Mouse (Mus musculus) heart, adult 2 months (tissue): Measurements from ENCODE around the gene Nfic. TPM values are rescaled to one million over a fixed set of nuclear protein-coding genes. Genes with fewer than 3 reads are reported as not detected.
A peak's percentile ranks its signal among the peaks of the same experiment; 100 is the strongest.

Experiments used
- DNase-seq, 2 experiments: peaks; one replicate each; pipeline ENCODE4 v3.0.0; 2021
- H3K27ac ChIP-seq: fragments of 200-600 bp; 2 replicates; pipeline ENCODE4 v1.8.1; 2022
- H3K27me3 ChIP-seq: fragments of 200-500 bp; 2 replicates; pipeline ENCODE4 v1.6.1; 2012; ENCODE audit warnings: mild to moderate bottlenecking, low read length, inconsistent platforms, mixed read lengths; ENCODE audit not compliant: control insufficient read depth, insufficient read depth
- H3K36me3 ChIP-seq: fragments of 200-500 bp; 2 replicates; pipeline ENCODE4 v1.6.1; 2012; ENCODE audit warnings: low read length, inconsistent platforms; ENCODE audit not compliant: control insufficient read depth, insufficient read depth
- H3K4me1 ChIP-seq: fragments of 200-500 bp; 2 replicates; pipeline ENCODE4 v1.6.1; 2011; ENCODE audit warnings: low read length; ENCODE audit not compliant: control insufficient read depth, insufficient read depth
- H3K4me3 ChIP-seq: fragments of 200-600 bp; 2 replicates; pipeline ENCODE4 v1.8.1; 2022
- H3K79me2 ChIP-seq: fragments of 200-500 bp; replicated peaks from 2 replicates; pipeline ENCODE4 v1.6.1; 2012; ENCODE audit warnings: mild to moderate bottlenecking, inconsistent platforms, low read length, moderate library complexity, mixed read lengths; ENCODE audit not compliant: control insufficient read depth, insufficient read depth
- H3K9ac ChIP-seq: fragments of 200-500 bp; 2 replicates; pipeline ENCODE4 v1.6.1; 2012; ENCODE audit warnings: low read depth, mild to moderate bottlenecking, control low read depth, inconsistent platforms, low read length, mixed read lengths
- CTCF ChIP-seq: fragments of 200-600 bp; IDR thresholded peaks from 2 replicates; pipeline ENCODE4 v1.8.1; 2022; ENCODE audit warnings: antibody characterized with exemption, mild to moderate bottlenecking, moderate library complexity
- EP300 ChIP-seq: fragments of 200-500 bp; IDR thresholded peaks from 2 replicates; pipeline ENCODE4 v1.6.1; 2011; ENCODE audit warnings: low read depth, low read length, control low read depth; ENCODE audit not compliant: insufficient read depth
- POLR2A ChIP-seq: fragments of 200-500 bp; IDR thresholded peaks from 2 replicates; pipeline ENCODE4 v1.6.1; 2011; ENCODE audit warnings: mild to moderate bottlenecking, low read depth, low read length, control low read depth; ENCODE audit not compliant: insufficient read depth
- WGBS: fragments of 180-500 bp; shearing (Covaris S2); methylation state at CpG from one replicate; pipeline ENCODE4 v1.1.7; 2018; 5-methylcytosine and 5-hydroxymethylcytosine counted together
- intact Hi-C: fragments of 180-260 bp; cut with DNase I; formaldehyde crosslinking; loops from one replicate; pipeline ENCODE4 v1.15.1; 2025
- polyA plus RNA-seq: library from polyadenylated mRNA; depleted of rRNA; stranded (reverse); fragments of >200 nt; gene quantifications from 2 replicates; pipeline ENCODE4 v1.2.3, GENCODE M21; 2012
- total RNA-seq, 2 experiments: library from RNA; stranded (reverse); gene quantifications; 2 replicates each; pipeline ENCODE4 v1.2.3; 2021

The Nfic gene
- total and polyA plus RNA-seq, 3 experiments, result 80.1 to 104 (median 94.2) TPM

GRCm38 (mm10) chr10:81489941-81490340, 34.5 kb upstream of the Nfic start:
- Histone ChIP-seq H3K79me2 (no peaks in the 10 kb centered on the region), H3K27ac (no peak overlapping the region), H3K9ac (no peak overlapping the region), H3K4me1 (no peaks in the 10 kb centered on the region; the same call in 1 of the 2 replicates), H3K4me3 (no peak overlapping the region), H3K27me3 (no peaks in the 10 kb centered on the region), H3K36me3 (no peaks in the 10 kb centered on the region)
- WGBS, result 86% methylated on average over 14 of the region's 14 CpGs
- TF ChIP-seq CTCF, result no peak
- no peak for TF ChIP-seq POLR2A
- TF ChIP-seq EP300, result no peak
- intact Hi-C loops, result loop anchor here (10.0 kb wide), 1 partner anchor 585 kb away; the partner anchor contains the start of gene Timm13
- peak in 1 of 2 experiments; percentile 17 for DNase-seq

DNA sequence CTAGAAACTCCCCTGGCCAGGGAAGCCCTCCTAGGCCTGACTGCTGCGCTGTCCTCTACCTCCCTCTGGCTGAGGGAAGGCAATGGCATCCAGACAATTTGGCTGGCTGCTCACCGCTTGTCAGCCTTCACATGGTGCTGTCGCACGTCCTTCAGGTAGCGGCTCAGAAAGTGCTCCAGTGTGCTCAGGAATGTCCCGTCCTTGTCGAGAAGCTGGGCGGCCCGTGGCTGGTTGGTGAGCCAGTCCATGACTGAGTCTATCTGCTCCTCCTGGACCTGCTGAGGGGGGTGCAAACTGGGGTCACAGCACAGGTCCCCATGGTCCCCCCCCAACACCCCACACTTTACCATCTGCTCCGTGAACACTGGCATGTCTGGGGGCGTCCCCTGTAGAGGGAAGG, 32.6 kb upstream of the Nfic start:
- Histone ChIP-seq H3K9ac (no peak overlapping the region), H3K4me3 (no peak overlapping the region), H3K27ac (no peak overlapping the region), H3K36me3 (no peaks in the 10 kb centered on the region), H3K27me3 (no peaks in the 10 kb centered on the region), H3K79me2 (no peaks in the 10 kb centered on the region), H3K4me1 (no peaks in the 10 kb centered on the region; the same call in 1 of the 2 replicates)
- peak in 1 of 2 experiments; percentile 23 for DNase-seq
- WGBS, result 74% methylated on average over 11 of the region's 11 CpGs
- intact Hi-C loops, result no loop called here
- no peak for TF ChIP-seq EP300
- TF ChIP-seq CTCF, result peak; percentile 27

- Histone ChIP-seq H3K36me3 (no peaks in the 10 kb centered on the region), H3K79me2 (no peaks in the 10 kb centered on the region), H3K27me3 (no peaks in the 10 kb centered on the region), H3K4me3 (no peak overlapping the region), H3K27ac (no peak overlapping the region), H3K9ac (no peak overlapping the region), H3K4me1 (peaks cover 3% of the 10 kb centered on the region; the same call in 1 of the 2 replicates)
- TF ChIP-seq CTCF (no peak), POLR2A (no peak)
- WGBS, result 92% methylated on average over 10 of the region's 10 CpGs
- no peak for DNase-seq
- intact Hi-C loops, result no loop called here
Measured at GRCm38 (mm10) chr10:81486496-81486895, 31.1 kb upstream of the Nfic start.

DNA sequence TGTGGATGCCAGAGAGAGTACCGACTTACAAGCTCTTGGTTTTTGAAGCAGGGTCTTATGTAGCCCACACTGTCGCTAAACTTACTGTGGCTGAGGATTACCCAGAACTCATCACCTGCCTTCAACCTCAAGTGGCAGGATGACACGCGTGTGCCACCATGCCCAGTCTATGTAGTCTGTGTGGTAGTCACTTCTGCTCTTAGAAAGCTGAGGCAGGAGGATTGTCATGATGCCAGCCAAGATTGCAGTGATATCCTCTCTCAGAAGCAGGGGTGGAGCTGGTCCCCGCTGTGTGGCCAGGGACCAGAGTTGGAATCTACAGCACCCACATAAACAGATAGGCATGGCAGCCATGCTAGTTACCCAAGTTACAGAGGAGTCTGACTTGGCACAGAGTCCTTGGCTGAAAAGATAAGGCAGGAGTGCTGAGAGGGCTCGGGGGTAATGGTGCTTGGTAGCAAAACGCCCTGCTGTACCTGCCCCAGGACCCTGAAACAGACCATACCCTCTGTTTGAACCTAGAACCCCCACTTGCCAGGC, 30.1 kb upstream of the Nfic start:
- Histone ChIP-seq H3K27me3 (no peaks in the 10 kb centered on the region), H3K4me1 (peaks cover 3% of the 10 kb centered on the region; the same call in 1 of the 2 replicates), H3K27ac (no peak overlapping the region), H3K4me3 (no peak overlapping the region), H3K79me2 (no peaks in the 10 kb centered on the region), H3K36me3 (no peaks in the 10 kb centered on the region), H3K9ac (no peak overlapping the region)
- intact Hi-C loops, result no loop called here
- no peak for DNase-seq
- TF ChIP-seq POLR2A (no peak), CTCF (no peak), EP300 (no peak)
- 55% methylated on average over 7 of the region's 7 CpGs for WGBS

- H3K27ac ChIP-seq, result no peak overlapping the region
- WGBS, result 8% methylated on average over 2 of the region's 2 CpGs
- no peak overlapping the region for H3K4me3 ChIP-seq
- no peak for TF ChIP-seq POLR2A
- TF ChIP-seq CTCF, result peak; percentile 19; the same call in 1 of the 2 replicates
- no peak overlapping the region for H3K9ac ChIP-seq
- intact Hi-C loops, result no loop called here
- H3K36me3 ChIP-seq, result no peaks in the 10 kb centered on the region
- H3K4me1 ChIP-seq, result peaks cover 3% of the 10 kb centered on the region; the same call in 1 of the 2 replicates
- no peak for DNase-seq
- no peaks in the 10 kb centered on the region for H3K79me2 ChIP-seq
- no peaks in the 10 kb centered on the region for H3K27me3 ChIP-seq
Measured at GRCm38 (mm10) chr10:81485060-81485449, 29.6 kb upstream of the Nfic start.

GRCm38 (mm10) chr10:81484441-81485059, 29.1 kb upstream of the Nfic start:
- H3K4me1 ChIP-seq, result peaks cover 3% of the 10 kb centered on the region; the same call in 1 of the 2 replicates
- H3K27me3 ChIP-seq, result no peaks in the 10 kb centered on the region
- H3K36me3 ChIP-seq, result no peaks in the 10 kb centered on the region
- no peak overlapping the region for H3K27ac ChIP-seq
- no peak overlapping the region for H3K9ac ChIP-seq
- no peak for TF ChIP-seq CTCF
- no peak for TF ChIP-seq POLR2A
- no peak for TF ChIP-seq EP300
- intact Hi-C loops, result no loop called here
- 67% methylated on average over 6 of the region's 6 CpGs for WGBS
- peak in 1 of 2 experiments; percentile 18 for DNase-seq
- H3K79me2 ChIP-seq, result no peaks in the 10 kb centered on the region
- H3K4me3 ChIP-seq, result no peak overlapping the region
